Comparison of ENCODE assay signal across 8 mouse cellular contexts in genomic region chr9:20972141-20972992, GRCm38 (mm10). TPM values are rescaled to one million over a fixed set of nuclear protein-coding genes. Genes with fewer than 3 reads are reported as not detected.
A peak's percentile ranks its signal among the peaks of the same experiment; 100 is the strongest.
DNase-seq lines count a peak whose midpoint lies in the region; TF ChIP-seq lines count a peak whose summit lies in the region.

No protein-coding gene starts in this region.

- peak overlapping the region; percentile 75 for H3K9ac ChIP-seq in ES-Bruce4 (ENCODE audit: low read depth, poor library complexity, severe bottlenecking)

- H3K9me3 ChIP-seq in ES-Bruce4 (replicated peaks; ENCODE audit: control insufficient read depth, insufficient read depth, low read length, poor library complexity, severe bottlenecking), result no peaks in the 10 kb centered on the region

- TF ChIP-seq CTCF in ES-Bruce4 (IDR thresholded peaks at IDR 0.05; ENCODE audit: low read depth, low read length), result no peak

- H3K27ac ChIP-seq in ES-Bruce4 (ENCODE audit: insufficient read depth, low read length), result peak overlapping the region; percentile 69

- peaks cover 11% of the 10 kb centered on the region for H3K4me1 ChIP-seq in ES-Bruce4 (ENCODE audit: control insufficient read depth, insufficient read depth, low read length)

- no peak for TF ChIP-seq POLR2A in ES-Bruce4 (IDR thresholded peaks at IDR 0.05; ENCODE audit: insufficient read depth, low read length)

- peak overlapping the region; percentile 52 for H3K4me3 ChIP-seq in ES-Bruce4 (ENCODE audit: low read depth, low read length)

- TF ChIP-seq EP300 in ES-Bruce4 (IDR thresholded peaks at IDR 0.05; ENCODE audit: insufficient read depth, low read depth, low read length), result no peak

- H3K27me3 ChIP-seq in ES-Bruce4 (ENCODE audit: control insufficient read depth, insufficient read depth, low read length, poor library complexity, severe bottlenecking), result no peaks in the 10 kb centered on the region

- peak; percentile 57 for DNase-seq in cerebellum, adult 9-11 months
- peak; percentile 28 to 70 for DNase-seq in frontal cortex, adult 2 months (ENCODE audit: extremely low spot score in 1 of 2, low spot score in 1 of 2)
- DNase-seq in heart, postnatal 4 days, result peak; percentile 64
- peak; percentile 68 to 71 for DNase-seq in layer of hippocampus, adult 8-10 months (ENCODE audit: low spot score in 2 of 2)
- DNase-seq in lung, postnatal 10 days, result peak; percentile 65
- peak; percentile 60 for DNase-seq in right cerebral cortex, postnatal 14 days
- DNase-seq in thymus, postnatal 25 days, result no peak

- peaks cover 18% of the 10 kb centered on the region for H3K36me3 ChIP-seq in ES-Bruce4 (ENCODE audit: control insufficient read depth, insufficient read depth, low read length, poor library complexity, severe bottlenecking)

RNA-seq across cellular contexts. Expression of gene S1pr2, which starts 4.2 kb away (rescaled TPM):
- polyA plus RNA-seq in ES-Bruce4 (2011; ENCODE audit: insufficient read depth, insufficient read length, low read depth, missing spikeins), result 14.1 and 19.9 TPM in 2 replicates
- polyA plus RNA-seq in frontal cortex, adult 2 months (2012; rRNA removed), result 1.8 TPM in 2 replicates
- total RNA-seq in heart, postnatal 4 days (2021), result 10 to 100 TPM in 1 of 2 experiments, 1 to 10 TPM in 1; 8.4 to 11.1 TPM
- 1 to 10 TPM; 1.3 to 4.4 (median 3.7) TPM for total RNA-seq in layer of hippocampus, adult 8-10 months (2022)

RNA-seq across cellular contexts. Expression of gene Dnmt1, which starts 12.7 kb away (rescaled TPM):
- polyA plus RNA-seq in ES-Bruce4 (2011; ENCODE audit: insufficient read depth, insufficient read length, low read depth, missing spikeins), result 115 and 120 TPM in 2 replicates
- polyA plus RNA-seq in frontal cortex, adult 2 months (2012; rRNA removed), result 40.6 and 41.2 TPM in 2 replicates
- total RNA-seq in heart, postnatal 4 days (2021), result 10 to 100 TPM; 66.7 to 68.2 TPM
- 10 to 100 TPM; 32.9 to 38.4 (median 35.2) TPM for total RNA-seq in layer of hippocampus, adult 8-10 months (2022)

RNA-seq across cellular contexts. Expression of gene Mrpl4, which starts 30.2 kb away (rescaled TPM):
- 45.1 and 50.9 TPM in 2 replicates for polyA plus RNA-seq in ES-Bruce4 (2011; ENCODE audit: insufficient read depth, insufficient read length, low read depth, missing spikeins)
- polyA plus RNA-seq in frontal cortex, adult 2 months (2012; rRNA removed), result 114 and 131 TPM in 2 replicates
- 10 to 100 TPM; 85.7 to 98.0 TPM for total RNA-seq in heart, postnatal 4 days (2021)
- total RNA-seq in layer of hippocampus, adult 8-10 months (2022), result 10 to 100 TPM; 60.1 to 65.7 (median 61.0) TPM

RNA-seq across cellular contexts. Expression of gene Icam1, which starts 43.4 kb away (rescaled TPM):
- 24.9 and 25.7 TPM in 2 replicates for polyA plus RNA-seq in ES-Bruce4 (2011; ENCODE audit: insufficient read depth, insufficient read length, low read depth, missing spikeins)
- 2.9 and 3.5 TPM in 2 replicates for polyA plus RNA-seq in frontal cortex, adult 2 months (2012; rRNA removed)
- total RNA-seq in heart, postnatal 4 days (2021), result 1 to 10 TPM; 8.0 to 8.5 TPM
- total RNA-seq in layer of hippocampus, adult 8-10 months (2022), result 1 to 10 TPM; 2.8 to 9.8 (median 6.3) TPM

RNA-seq across cellular contexts. Expression of gene Icam4, which starts 56.8 kb away (rescaled TPM):
- polyA plus RNA-seq in ES-Bruce4 (2011; ENCODE audit: insufficient read depth, insufficient read length, low read depth, missing spikeins), result 1.3 TPM in 1 of 2 replicates, not detected in the other
- polyA plus RNA-seq in frontal cortex, adult 2 months (2012; rRNA removed), result 3.3 TPM in 2 replicates
- total RNA-seq in heart, postnatal 4 days (2021), result under 1 TPM; 0.27 to 0.93 TPM
- 1 to 10 TPM in 3 of 4 experiments, under 1 TPM in 1; 0.49 to 1.8 (median 1.4) TPM for total RNA-seq in layer of hippocampus, adult 8-10 months (2022)
